Mouse (Mus musculus) stomach, embryonic 16.5 days (tissue): ENCODE results near the gene Dclre1b. TPM values are rescaled to one million over a fixed set of nuclear protein-coding genes. Genes with fewer than 3 reads are reported as not detected.
"Not testable (repeated sequence)": the region's sequence is repeated elsewhere in the genome, so short reads cannot be mapped to it uniquely, and the experiment has no call there.

Experiments used
- ATAC-seq: fragments of 200-750 bp; cut with Nextera tagmentation; 2 replicates; pipeline ENCODE4 v1.8.0; 2017; ENCODE audit warnings: moderate number of reproducible peaks, moderate TSS enrichment; ENCODE audit not compliant: insufficient read depth, low FRiP score
- H3K27ac ChIP-seq: fragments of 300-500 bp; sonication (generic); 2 replicates; pipeline ENCODE4 v1.5.1; 2014; ENCODE audit warnings: low read length
- H3K27me3 ChIP-seq: fragments of 300-500 bp; sonication (generic); 2 replicates; pipeline ENCODE4 v1.6.1; 2014; ENCODE audit warnings: low read length, control low read depth, mixed read lengths; ENCODE audit not compliant: control insufficient read depth, insufficient read depth
- H3K36me3 ChIP-seq: fragments of 300-500 bp; sonication (generic); 2 replicates; pipeline ENCODE4 v1.6.1; 2014; ENCODE audit warnings: low read length; ENCODE audit not compliant: control insufficient read depth, insufficient read depth
- H3K4me1 ChIP-seq: fragments of 300-500 bp; sonication (generic); 2 replicates; pipeline ENCODE4 v1.6.1; 2014; ENCODE audit warnings: low read length, control low read depth, mixed read lengths; ENCODE audit not compliant: control insufficient read depth, insufficient read depth
- H3K4me2 ChIP-seq: fragments of 300-500 bp; sonication (generic); 2 replicates; pipeline ENCODE4 v1.6.1; 2014; ENCODE audit warnings: low read depth, low read length, mixed read lengths
- H3K4me3 ChIP-seq: fragments of 300-500 bp; sonication (generic); replicated peaks from 2 replicates; pipeline ENCODE4 v1.5.1; 2014; ENCODE audit warnings: mild to moderate bottlenecking, low read length
- H3K9ac ChIP-seq: fragments of 300-500 bp; sonication (generic); 2 replicates; pipeline ENCODE4 v1.6.1; 2014; ENCODE audit warnings: low read length
- H3K9me3 ChIP-seq: fragments of 300-500 bp; sonication (generic); replicated peaks from 2 replicates; pipeline ENCODE4 v1.6.1; 2016; ENCODE audit warnings: low read length, control low read depth; ENCODE audit not compliant: control insufficient read depth
- whole genome bisulfite sequencing: fragments of 180-500 bp; shearing (Covaris S2); extraction: QIAGEN DNeasy Blood & Tissue Kit; methylation state at CpG from one replicate; pipeline ENCODE4 v1.1.7; 2014; 5-methylcytosine and 5-hydroxymethylcytosine counted together
- polyA plus RNA-seq: library from polyadenylated mRNA; unstranded; fragments of >200 nt; fragmentation: Nextera tagmentation; extraction: Ambion mirVana; gene quantifications from 2 replicates; pipeline ENCODE4 v1.2.1, GENCODE M21; 2015

Dclre1b gene
- polyA plus RNA-seq, 1 experiment from 2014 or later = 20.0 TPM

DNA sequence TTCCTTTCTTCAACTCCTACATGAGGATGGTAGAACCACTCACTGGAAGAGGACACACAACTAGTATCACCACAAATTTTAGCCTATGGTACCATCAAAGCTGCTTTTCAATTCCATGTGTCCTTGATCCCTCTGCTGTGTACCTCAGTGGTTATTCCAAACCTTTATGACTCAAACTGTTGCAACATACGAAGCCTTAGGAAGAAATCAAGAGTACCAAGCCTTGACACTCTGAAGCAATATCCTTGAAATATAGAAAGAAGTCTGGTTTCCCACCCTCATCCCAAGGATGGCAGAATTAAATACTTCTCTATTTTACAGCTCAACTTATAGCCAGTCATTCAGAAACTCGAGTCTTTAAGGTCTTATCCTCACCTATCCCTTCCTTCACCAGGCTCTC lies 12.9 kb downstream of the Dclre1b start:
- WGBS = 57% methylated on average over 2 of the region's 2 CpGs
- no peaks in the 10 kb centered on the region for H3K36me3 ChIP-seq
- no peaks in the 10 kb centered on the region for H3K9me3 ChIP-seq
- ATAC-seq = no peak
- H3K27ac ChIP-seq = no peak overlapping the region
- H3K9ac ChIP-seq = no peak overlapping the region
- peaks cover 1% of the 10 kb centered on the region; the same call in 1 of the 2 replicates for H3K4me1 ChIP-seq
- no peaks in the 10 kb centered on the region for H3K27me3 ChIP-seq
- H3K4me3 ChIP-seq = no peak overlapping the region
- H3K4me2 ChIP-seq = no peak overlapping the region

GRCm38 (mm10) chr3:103792566-103792965 lies 16.7 kb downstream of the Dclre1b start:
- Histone ChIP-seq H3K27me3 (no peaks in the 10 kb centered on the region), H3K4me3 (no peak overlapping the region), H3K4me1 (peaks cover 9% of the 10 kb centered on the region), H3K27ac (no peak overlapping the region), H3K9ac (no peak overlapping the region), H3K9me3 (no peaks in the 10 kb centered on the region), H3K36me3 (no peaks in the 10 kb centered on the region), H3K4me2 (no peak overlapping the region)
- WGBS = 78% methylated on average over 1 of the region's 1 CpGs
- ATAC-seq = no peak

DNA sequence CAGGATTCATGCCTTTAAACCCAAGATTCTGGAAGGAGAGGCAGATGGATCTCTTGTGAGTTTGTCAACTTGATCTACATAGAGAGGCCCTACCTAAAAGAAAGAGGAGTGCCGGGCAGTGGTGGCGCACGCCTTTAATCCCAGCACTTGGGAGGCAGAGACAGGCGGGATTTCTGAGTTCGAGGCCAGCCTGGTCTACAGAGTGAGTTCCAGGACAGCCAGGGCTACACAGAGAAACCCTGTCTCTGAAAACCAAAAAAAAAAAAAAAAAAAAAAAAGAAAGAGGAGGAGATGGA lies 17.2 kb downstream of the Dclre1b start:
- not testable (repeated sequence) for ATAC-seq, H3K4me3 ChIP-seq, H3K36me3 ChIP-seq, H3K27me3 ChIP-seq, H3K9me3 ChIP-seq, H3K27ac ChIP-seq, H3K9ac ChIP-seq
- H3K4me1 ChIP-seq = peaks cover 13% of the 10 kb centered on the region
- WGBS = 86% methylated on average over 5 of the region's 5 CpGs
- H3K4me2 ChIP-seq = peak overlapping the region; percentile 65; the same call in 1 of the 2 replicates

- H3K4me1 ChIP-seq = peaks cover 14% of the 10 kb centered on the region
- peak within 1 kb of the TSS; percentile 75 for H3K27ac ChIP-seq
- peak within 1 kb of the TSS; percentile 89 for H3K4me2 ChIP-seq
- 8% methylated on average over 49 of the region's 49 CpGs for WGBS
- H3K36me3 ChIP-seq = no peaks in the 10 kb centered on the region
- peak within 1 kb of the TSS; percentile 95 for H3K4me3 ChIP-seq
- H3K9ac ChIP-seq = peak within 1 kb of the TSS; percentile 85
- no peaks in the 10 kb centered on the region for H3K9me3 ChIP-seq
- no peaks in the 10 kb centered on the region for H3K27me3 ChIP-seq
- peak; percentile 96 for ATAC-seq
These were observed 17.8 kb downstream of the Dclre1b start, which contains the start of gene Hipk1 for GRCm38 (mm10) chr3:103791230-103792110. Hipk1 (minus strand) TSS chr3:103791563.

GRCm38 (mm10) chr3:103790346-103791145 lies 18.7 kb downstream of the Dclre1b start:
- WGBS = under 1% methylated on average over 51 of the region's 61 CpGs
- Histone ChIP-seq H3K4me3 (peak overlapping the region; percentile 95), H3K9ac (peak overlapping the region; percentile 85), H3K27me3 (no peaks in the 10 kb centered on the region), H3K4me1 (peaks cover 14% of the 10 kb centered on the region), H3K36me3 (no peaks in the 10 kb centered on the region), H3K27ac (peak overlapping the region; percentile 75), H3K9me3 (no peaks in the 10 kb centered on the region), H3K4me2 (peak overlapping the region; percentile 89)
- ATAC-seq = peak; percentile 81

DNA sequence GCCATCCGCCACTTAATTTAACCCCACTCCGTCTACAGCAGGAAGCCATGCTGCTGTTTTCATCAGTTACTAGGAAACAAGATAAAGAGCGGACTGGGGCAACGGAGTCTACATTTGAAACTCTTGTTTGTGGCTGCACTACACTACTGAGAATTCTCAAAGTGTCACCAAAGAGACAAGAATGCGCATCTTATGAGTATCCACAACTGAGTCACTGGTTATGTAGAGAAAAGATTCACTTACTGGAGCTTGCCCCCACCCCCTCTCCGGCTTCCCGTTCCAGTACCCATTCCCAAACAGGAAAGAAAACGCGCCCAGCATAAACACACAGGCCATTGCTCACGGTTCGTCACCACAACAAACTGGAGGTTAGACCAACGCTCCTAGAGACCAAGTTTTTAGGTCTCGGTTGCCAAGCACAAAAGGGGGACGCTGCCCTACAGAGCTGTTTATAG lies 19.3 kb downstream of the Dclre1b start:
- Histone ChIP-seq H3K9me3 (no peaks in the 10 kb centered on the region), H3K4me3 (peak overlapping the region; percentile 95), H3K36me3 (no peaks in the 10 kb centered on the region), H3K27ac (peak overlapping the region; percentile 75), H3K9ac (peak overlapping the region; percentile 85), H3K4me2 (peak overlapping the region; percentile 89), H3K27me3 (no peaks in the 10 kb centered on the region), H3K4me1 (peaks cover 14% of the 10 kb centered on the region)
- WGBS = 2% methylated on average over 14 of the region's 14 CpGs
- no peak for ATAC-seq

DNA sequence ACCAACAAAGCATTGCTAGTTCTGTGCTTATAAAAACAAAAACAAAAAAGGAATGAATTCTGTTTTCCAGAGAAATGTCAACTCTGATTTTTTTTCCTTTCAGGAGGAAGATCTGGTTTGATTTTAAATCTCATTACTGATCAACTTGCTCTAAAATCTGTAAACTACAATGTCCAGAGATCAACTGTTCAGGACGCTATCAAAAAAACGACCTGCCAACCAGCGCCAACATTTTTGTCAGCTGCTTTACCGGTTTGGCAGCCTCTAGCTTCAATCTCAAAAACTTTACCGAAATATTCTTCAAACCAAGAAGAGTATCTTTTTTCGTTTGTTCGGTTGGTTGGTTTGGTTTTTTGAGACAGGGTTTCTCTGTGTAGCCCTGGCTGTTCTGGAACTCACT lies 20.1 kb downstream of the Dclre1b start:
- no peak overlapping the region for H3K27ac ChIP-seq
- no peak for ATAC-seq
- H3K27me3 ChIP-seq = no peaks in the 10 kb centered on the region
- peak overlapping the region; percentile 95 for H3K4me3 ChIP-seq
- H3K4me1 ChIP-seq = peaks cover 15% of the 10 kb centered on the region
- peak overlapping the region; percentile 89 for H3K4me2 ChIP-seq
- no peak overlapping the region for H3K9ac ChIP-seq
- H3K9me3 ChIP-seq = no peaks in the 10 kb centered on the region
- WGBS = 76% methylated on average over 7 of the region's 7 CpGs
- no peaks in the 10 kb centered on the region for H3K36me3 ChIP-seq

- H3K27me3 ChIP-seq = no peaks in the 10 kb centered on the region
These were observed 22.0 kb downstream of the Dclre1b start for GRCm38 (mm10) chr3:103787225-103787624.

More at GRCm38 (mm10) chr3:103787225-103787624, 22.0 kb downstream of the Dclre1b start:
- H3K4me2 ChIP-seq = no peak overlapping the region
- H3K4me1 ChIP-seq = peaks cover 26% of the 10 kb centered on the region
- H3K9ac ChIP-seq = no peak overlapping the region
- H3K9me3 ChIP-seq = no peaks in the 10 kb centered on the region
- no peak for ATAC-seq
- WGBS = 67% methylated on average over 7 of the region's 7 CpGs
- no peak overlapping the region for H3K4me3 ChIP-seq
- H3K27ac ChIP-seq = peak overlapping the region; percentile 56; the same call in 1 of the 2 replicates
- no peaks in the 10 kb centered on the region for H3K36me3 ChIP-seq
